ENCODE assay signal across 8 mouse cellular contexts in genomic region chr17:31385671-31386665, GRCm38 (mm10). TPM values are rescaled to one million over a fixed set of nuclear protein-coding genes. Genes with fewer than 3 reads are reported as not detected.
DNase-seq lines count a peak whose midpoint lies in the region; ATAC-seq lines count a peak whose summit lies in the region.

Pde9a (plus strand) TSS chr17:31386210.

- intact Hi-C loops in left cerebral cortex, postnatal 10 days (cut with DNase I): no loop called here

- H3K9ac ChIP-seq in intestine, embryonic 14.5 days (ENCODE audit: low read length): peak within 1 kb of the TSS; percentile 77

- peak; percentile 83 for ATAC-seq in intestine, embryonic 14.5 days (replicated peaks; ENCODE audit: low FRiP score, low TSS enrichment, low read depth)
- peak; percentile 39 for ATAC-seq in megakaryocyte progenitor cell, adult 5-6 weeks (replicated peaks; ENCODE audit: poor library complexity)

- H3K27ac ChIP-seq in intestine, embryonic 14.5 days (ENCODE audit: low read depth): peak within 1 kb of the TSS; percentile 82

- H3K4me3 ChIP-seq in intestine, embryonic 14.5 days (ENCODE audit: low read depth, low read length): peak within 1 kb of the TSS; percentile 80

- under 1% methylated on average over 48 of the region's 56 CpGs for WGBS in intestine, embryonic 14.5 days

- no peaks in the 10 kb centered on the region for H3K36me3 ChIP-seq in intestine, embryonic 14.5 days (ENCODE audit: control insufficient read depth, insufficient read depth, low read length)

- no peaks in the 10 kb centered on the region for H3K9me3 ChIP-seq in intestine, embryonic 14.5 days (ENCODE audit: control insufficient read depth, low read length)

- peak within 1 kb of the TSS; percentile 74 for H3K4me2 ChIP-seq in intestine, embryonic 14.5 days (ENCODE audit: low read length)

- peaks cover 50% of the 10 kb centered on the region for H3K4me1 ChIP-seq in intestine, embryonic 14.5 days (replicated peaks; ENCODE audit: control insufficient read depth, insufficient read depth, low read length)

- H3K27me3 ChIP-seq in intestine, embryonic 14.5 days (replicated peaks; ENCODE audit: control insufficient read depth, insufficient read depth, low read length): no peaks in the 10 kb centered on the region

- DNase-seq in adrenal gland, postnatal 14 days: peak; percentile 78
- DNase-seq in embryo, embryonic 10.5 days (ENCODE audit: low spot score): peak; percentile 89
- DNase-seq in gastrocnemius, postnatal 4 days (ENCODE audit: low spot score in 2 of 2): peak; percentile 33 to 48
- peak; percentile 85 for DNase-seq in intestine, embryonic 14.5 days (ENCODE audit: low spot score)
- DNase-seq in left cerebral cortex, postnatal 10 days (ENCODE audit: extremely low spot score in 1 of 2, low spot score in 2 of 2): peak; percentile 63 to 85
- DNase-seq in right cerebral cortex, postnatal 36 days (ENCODE audit: low spot score in 2 of 2): peak; percentile 42 to 45
- DNase-seq in natural killer cell, adult 2 months (ENCODE audit: low spot score in 2 of 2): no peak

RNA-seq across cellular contexts. Expression of gene Pde9a, which starts in this region (rescaled TPM):
- 5.2 and 8.5 TPM in 2 replicates for total RNA-seq in adrenal gland, postnatal 14 days (2021)
- 1 to 10 TPM; 5.0 to 6.9 TPM for total RNA-seq in gastrocnemius, postnatal 4 days (2021)
- 61.0 and 76.0 TPM in 2 replicates for polyA plus RNA-seq in intestine, embryonic 14.5 days (2014; fragmentation: Nextera tagmentation; extraction: Ambion mirVana)
- total RNA-seq in left cerebral cortex, postnatal 10 days (2021): 10 to 100 TPM; 32.8 to 41.4 TPM
- 0.79 TPM in 1 of 2 replicates, not detected in the other for total RNA-seq in megakaryocyte progenitor cell, adult 5-6 weeks (2015)
- 1.5 TPM in 1 of 2 replicates, not detected in the other for total RNA-seq in megakaryocyte progenitor cell, adult 5-6 weeks (2017)

Comparison
In these comparisons a context has a peak if more than half of its experiments do, and no peak if none do; other contexts are left out.
1. DNase-seq: peak in adrenal gland, postnatal 14 days (single experiment), embryo, embryonic 10.5 days (single experiment), gastrocnemius, postnatal 4 days (2 of 2), intestine, embryonic 14.5 days (single experiment), left cerebral cortex, postnatal 10 days (2 of 2) and right cerebral cortex, postnatal 36 days (2 of 2); none in natural killer cell, adult 2 months (0 of 2).